Mouse (Mus musculus): ENCODE data around the gene Akp3. TPM values are rescaled to one million over a fixed set of nuclear protein-coding genes. Genes with fewer than 3 reads are reported as not detected.
A peak's percentile ranks its signal among the peaks of the same experiment; 100 is the strongest.

Akp3 gene
- polyA plus RNA-seq, 1 experiment from 2014 or later = not detected

DNA sequence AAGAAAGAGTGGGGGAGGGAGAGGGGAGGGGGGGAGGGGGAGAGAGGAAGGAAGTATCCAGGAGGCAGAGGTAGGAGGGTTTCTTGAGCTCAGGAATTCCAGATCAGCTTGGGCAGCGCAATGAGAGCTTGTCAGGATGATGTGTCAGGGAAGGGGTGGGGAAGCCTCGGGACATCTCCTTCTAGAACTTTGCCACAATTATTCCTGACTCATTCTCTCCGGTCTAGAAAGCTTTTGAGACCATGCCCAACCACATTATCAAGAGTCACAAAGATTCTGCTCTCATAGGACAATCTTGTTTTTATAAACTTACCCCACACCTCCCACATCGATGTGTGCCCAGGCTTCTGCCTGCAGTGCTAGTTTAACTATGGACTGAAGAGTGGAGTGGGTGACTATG is 7.0 kb downstream of the Akp3 start:
- Histone ChIP-seq H3K27ac (replicated peaks in 1 of 2; ENCODE audit: control insufficient read depth in 1 of 2, insufficient read depth in 1 of 2, low read depth in 2 of 2, low read length in 2 of 2) (no peak overlapping the region), H3K4me3 (ENCODE audit: control insufficient read depth in 1 of 2, insufficient read depth in 1 of 2, low read depth in 1 of 2, low read length in 2 of 2) (no peak overlapping the region), H3K9ac (ENCODE audit: low read length) (no peak overlapping the region), H3K4me1 (ENCODE audit: control insufficient read depth in 2 of 2, insufficient read depth in 2 of 2, low read length in 2 of 2) (peaks cover 0 to 4% of the 10 kb centered on the region in 2 experiments; a peak in 1 of 4 replicates), H3K27me3 (ENCODE audit: control insufficient read depth, insufficient read depth, low read length) (peaks cover 28% of the 10 kb centered on the region), H3K9me3 (ENCODE audit: control insufficient read depth, low read length) (no peaks in the 10 kb centered on the region), H3K36me3 (ENCODE audit: control insufficient read depth, insufficient read depth, low read length) (no peaks in the 10 kb centered on the region), H3K4me2 (ENCODE audit: low read length) (no peak overlapping the region)
- 69% methylated on average over 4 of the region's 4 CpGs for WGBS
- ATAC-seq (ENCODE audit: insufficient number of reproducible peaks, insufficient read depth, low FRiP score, low read depth) = no peak

DNA sequence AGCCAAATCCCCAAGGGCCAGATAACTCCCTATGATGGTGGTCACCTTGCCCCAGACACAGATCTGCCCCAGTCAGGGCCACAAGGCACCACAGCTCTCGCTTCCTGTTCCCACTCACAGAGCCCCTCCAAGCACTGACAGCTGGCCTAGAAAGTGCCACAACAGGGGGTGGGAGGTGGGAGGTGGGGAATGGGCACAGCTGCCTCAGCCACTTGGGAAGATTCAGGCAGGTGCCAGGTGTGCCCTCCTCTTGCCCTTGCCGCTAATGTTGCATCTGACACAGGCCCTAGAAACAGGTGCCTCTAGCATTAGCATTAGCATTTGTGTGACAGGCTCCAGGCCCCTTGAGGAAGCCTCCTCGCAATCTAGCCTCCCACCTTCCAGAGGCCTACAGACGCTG is 16.8 kb downstream of the Akp3 start:
- Histone ChIP-seq H3K4me1 (ENCODE audit: control insufficient read depth in 2 of 2, insufficient read depth in 2 of 2, low read length in 2 of 2) (no peaks in the 10 kb centered on the region), H3K36me3 (ENCODE audit: control insufficient read depth, insufficient read depth, low read length) (no peaks in the 10 kb centered on the region), H3K9me3 (ENCODE audit: control insufficient read depth, low read length) (no peaks in the 10 kb centered on the region), H3K27ac (replicated peaks in 1 of 2; ENCODE audit: control insufficient read depth in 1 of 2, insufficient read depth in 1 of 2, low read depth in 2 of 2, low read length in 2 of 2) (no peak overlapping the region), H3K4me3 (ENCODE audit: control insufficient read depth in 1 of 2, insufficient read depth in 1 of 2, low read depth in 1 of 2, low read length in 2 of 2) (no peak overlapping the region), H3K9ac (ENCODE audit: low read length) (no peak overlapping the region), H3K27me3 (ENCODE audit: control insufficient read depth, insufficient read depth, low read length) (0 out of 2 replicates have a peak, but pooled peaks cover 10% of the 10 kb centered on the region), H3K4me2 (ENCODE audit: low read length) (no peak overlapping the region)
- no peak for ATAC-seq (ENCODE audit: insufficient number of reproducible peaks, insufficient read depth, low FRiP score, low read depth)
- 83% methylated on average over 4 of the region's 4 CpGs for WGBS

DNA sequence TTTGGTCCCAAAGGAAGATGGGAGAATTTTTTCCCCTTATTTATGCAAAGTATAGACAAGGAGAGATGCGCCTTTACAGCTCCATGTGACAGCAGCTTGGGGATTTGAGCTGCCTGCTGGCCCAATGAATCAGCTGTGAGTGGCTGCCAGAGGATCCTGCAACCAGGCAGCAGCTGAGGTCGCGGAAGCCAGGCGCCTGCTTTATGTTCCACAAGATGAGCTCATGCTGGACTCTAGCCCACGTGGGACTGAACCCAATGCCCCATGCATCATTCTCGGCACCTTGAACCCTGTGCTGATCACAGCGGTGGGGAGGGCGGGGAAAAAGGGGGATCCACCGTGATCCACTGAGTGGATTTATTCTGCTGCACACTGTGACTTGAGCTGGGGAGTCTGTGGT is 17.7 kb downstream of the Akp3 start:
- peaks cover 16% of the 10 kb centered on the region; the same call in 1 of the 2 replicates for H3K27me3 ChIP-seq (ENCODE audit: control insufficient read depth, insufficient read depth, low read length)
- H3K4me2 ChIP-seq (ENCODE audit: low read length) = no peak overlapping the region
- H3K9me3 ChIP-seq (ENCODE audit: control insufficient read depth, low read length) = no peaks in the 10 kb centered on the region
- no peak overlapping the region for H3K27ac ChIP-seq (replicated peaks in 1 of 2; ENCODE audit: control insufficient read depth in 1 of 2, insufficient read depth in 1 of 2, low read depth in 2 of 2, low read length in 2 of 2)
- H3K9ac ChIP-seq (ENCODE audit: low read length) = no peak overlapping the region
- no peaks in the 10 kb centered on the region for H3K36me3 ChIP-seq (ENCODE audit: control insufficient read depth, insufficient read depth, low read length)
- 69% methylated on average over 9 of the region's 9 CpGs for WGBS
- no peak for ATAC-seq (ENCODE audit: insufficient number of reproducible peaks, insufficient read depth, low FRiP score, low read depth)
- no peak overlapping the region for H3K4me3 ChIP-seq (ENCODE audit: control insufficient read depth in 1 of 2, insufficient read depth in 1 of 2, low read depth in 1 of 2, low read length in 2 of 2)
- no peaks in the 10 kb centered on the region for H3K4me1 ChIP-seq (ENCODE audit: control insufficient read depth in 2 of 2, insufficient read depth in 2 of 2, low read length in 2 of 2)

DNA sequence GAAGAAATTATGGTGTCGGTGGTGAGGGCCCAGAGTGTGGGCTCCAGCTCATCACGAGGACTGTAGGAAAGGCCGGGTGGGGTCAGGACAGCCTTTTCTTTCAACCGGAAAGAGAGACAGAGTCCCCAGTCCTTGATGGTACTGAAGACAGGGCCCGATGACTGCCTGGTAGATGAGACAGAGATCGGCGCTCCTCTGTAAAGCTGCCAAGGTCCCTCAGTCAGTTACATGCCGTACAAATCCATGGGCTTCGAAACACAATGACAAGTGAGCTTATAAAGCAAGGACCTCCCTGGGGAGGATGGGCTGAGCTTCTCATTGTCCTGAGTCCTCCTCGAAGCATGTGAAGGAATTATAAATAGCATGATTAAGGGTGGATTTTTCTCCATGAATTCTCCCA is 18.4 kb downstream of the Akp3 start:
- H3K4me3 ChIP-seq (ENCODE audit: control insufficient read depth in 1 of 2, insufficient read depth in 1 of 2, low read depth in 1 of 2, low read length in 2 of 2) = no peak overlapping the region
- WGBS = 78% methylated on average over 10 of the region's 10 CpGs
- H3K9me3 ChIP-seq (ENCODE audit: control insufficient read depth, low read length) = no peaks in the 10 kb centered on the region
- no peak for ATAC-seq (ENCODE audit: insufficient number of reproducible peaks, insufficient read depth, low FRiP score, low read depth)
- H3K27ac ChIP-seq (replicated peaks in 1 of 2; ENCODE audit: control insufficient read depth in 1 of 2, insufficient read depth in 1 of 2, low read depth in 2 of 2, low read length in 2 of 2) = no peak overlapping the region
- no peaks in the 10 kb centered on the region for H3K4me1 ChIP-seq (ENCODE audit: control insufficient read depth in 2 of 2, insufficient read depth in 2 of 2, low read length in 2 of 2)
- no peaks in the 10 kb centered on the region for H3K36me3 ChIP-seq (ENCODE audit: control insufficient read depth, insufficient read depth, low read length)
- no peak overlapping the region for H3K4me2 ChIP-seq (ENCODE audit: low read length)
- peaks cover 21% of the 10 kb centered on the region for H3K27me3 ChIP-seq (ENCODE audit: control insufficient read depth, insufficient read depth, low read length)
- H3K9ac ChIP-seq (ENCODE audit: low read length) = no peak overlapping the region

DNA sequence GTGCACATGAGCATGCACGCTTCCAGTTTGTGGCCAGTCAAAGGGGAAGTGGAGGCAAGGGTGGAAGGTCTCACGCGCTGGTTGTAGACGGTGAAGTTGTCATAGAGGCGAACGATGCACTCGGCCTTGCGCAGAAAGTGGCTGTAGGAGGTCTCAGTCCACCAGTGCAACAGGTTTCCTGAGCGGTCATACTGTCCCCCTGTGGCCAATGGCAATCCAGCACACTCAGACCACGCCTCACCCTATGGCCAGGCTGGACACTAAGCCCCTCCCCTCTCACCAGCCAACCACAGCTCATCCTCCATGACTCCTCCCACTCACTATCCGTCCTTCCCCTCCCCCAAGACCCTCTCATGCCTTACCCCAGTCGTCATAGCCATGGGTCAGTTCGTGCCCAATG is 24.6 kb downstream of the Akp3 start:
- H3K4me3 ChIP-seq (ENCODE audit: control insufficient read depth in 1 of 2, insufficient read depth in 1 of 2, low read depth in 1 of 2, low read length in 2 of 2) = no peak overlapping the region
- H3K27me3 ChIP-seq (ENCODE audit: control insufficient read depth, insufficient read depth, low read length) = peaks cover 77% of the 10 kb centered on the region
- H3K4me1 ChIP-seq (ENCODE audit: control insufficient read depth in 2 of 2, insufficient read depth in 2 of 2, low read length in 2 of 2) = 0 out of 4 replicates have a peak, but pooled peaks cover 0 to 1% of the 10 kb centered on the region in 2 experiments
- H3K9me3 ChIP-seq (ENCODE audit: control insufficient read depth, low read length) = no peaks in the 10 kb centered on the region
- H3K36me3 ChIP-seq (ENCODE audit: control insufficient read depth, insufficient read depth, low read length) = no peaks in the 10 kb centered on the region
- no peak overlapping the region for H3K4me2 ChIP-seq (ENCODE audit: low read length)
- ATAC-seq (ENCODE audit: insufficient number of reproducible peaks, insufficient read depth, low FRiP score, low read depth) = no peak
- H3K9ac ChIP-seq (ENCODE audit: low read length) = no peak overlapping the region
- WGBS = 34% methylated on average over 13 of the region's 13 CpGs
- no peak overlapping the region for H3K27ac ChIP-seq (replicated peaks in 1 of 2; ENCODE audit: control insufficient read depth in 1 of 2, insufficient read depth in 1 of 2, low read depth in 2 of 2, low read length in 2 of 2)

DNA sequence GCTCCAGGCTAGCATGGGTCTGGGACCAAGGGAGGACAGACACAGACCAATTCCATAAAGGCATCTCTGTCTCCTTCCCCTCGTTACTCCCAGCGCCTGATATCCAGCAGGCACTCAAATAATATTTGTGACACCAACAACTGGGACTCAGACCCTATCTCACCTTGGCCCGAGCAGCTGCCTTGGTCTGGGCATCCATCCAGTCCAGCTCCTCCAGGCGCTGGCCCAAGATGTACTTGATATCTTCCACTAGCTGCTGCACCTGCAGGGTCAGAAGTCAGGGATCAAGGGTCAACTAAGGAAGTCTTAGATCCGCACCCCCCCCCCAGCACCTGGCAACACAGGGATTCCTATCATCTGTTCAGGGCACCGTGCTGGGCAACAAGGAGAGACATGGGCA is 26.5 kb downstream of the Akp3 start:
- no peak overlapping the region for H3K27ac ChIP-seq (replicated peaks in 1 of 2; ENCODE audit: control insufficient read depth in 1 of 2, insufficient read depth in 1 of 2, low read depth in 2 of 2, low read length in 2 of 2)
- H3K9me3 ChIP-seq (ENCODE audit: control insufficient read depth, low read length) = no peaks in the 10 kb centered on the region
- no peaks in the 10 kb centered on the region for H3K36me3 ChIP-seq (ENCODE audit: control insufficient read depth, insufficient read depth, low read length)
- WGBS = 74% methylated on average over 6 of the region's 6 CpGs
- H3K4me2 ChIP-seq (ENCODE audit: low read length) = no peak overlapping the region
- H3K27me3 ChIP-seq (ENCODE audit: control insufficient read depth, insufficient read depth, low read length) = peaks cover 87% of the 10 kb centered on the region
- ATAC-seq (ENCODE audit: insufficient number of reproducible peaks, insufficient read depth, low FRiP score, low read depth) = no peak
- H3K4me1 ChIP-seq (ENCODE audit: control insufficient read depth in 2 of 2, insufficient read depth in 2 of 2, low read length in 2 of 2) = 0 out of 4 replicates have a peak, but pooled peaks cover 0 to 5% of the 10 kb centered on the region in 2 experiments
- no peak overlapping the region for H3K4me3 ChIP-seq (ENCODE audit: control insufficient read depth in 1 of 2, insufficient read depth in 1 of 2, low read depth in 1 of 2, low read length in 2 of 2)
- no peak overlapping the region for H3K9ac ChIP-seq (ENCODE audit: low read length)

DNA sequence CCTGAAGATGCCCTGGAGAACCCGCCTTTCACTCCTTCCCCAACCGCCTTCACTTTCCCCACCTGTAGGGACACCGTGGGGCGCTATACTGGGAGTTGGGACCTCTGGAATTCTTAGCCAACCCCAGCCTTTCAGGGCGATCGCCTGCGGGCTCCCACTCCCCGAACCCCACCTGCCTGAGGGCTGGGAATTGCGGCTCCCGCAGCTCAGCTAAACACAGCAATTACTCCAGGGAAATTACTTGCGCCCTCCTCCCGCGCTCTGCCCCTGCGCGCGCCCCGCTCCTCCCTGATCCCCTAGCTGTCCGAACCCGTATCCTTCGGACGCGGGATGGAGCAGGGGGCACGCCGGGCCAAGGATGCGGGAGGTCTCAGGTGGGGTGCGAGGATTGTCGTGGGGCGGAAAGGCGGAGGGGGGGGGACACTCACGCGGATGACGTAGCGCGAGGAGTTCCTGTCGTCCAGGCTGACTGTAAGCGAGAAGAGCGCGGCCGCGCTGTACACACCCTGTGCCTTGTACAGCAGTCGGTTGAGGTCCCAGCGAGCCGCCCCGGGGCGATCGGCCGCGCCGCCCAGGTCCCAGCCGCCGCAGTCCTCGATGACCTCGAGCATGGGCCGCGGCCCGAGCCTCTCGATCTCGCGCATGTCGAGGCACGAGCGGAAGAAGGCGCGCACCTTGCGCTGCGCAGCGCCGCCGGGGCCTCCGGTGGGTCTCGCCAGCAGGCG is 29.2 kb downstream of the Akp3 start:
- Histone ChIP-seq H3K9ac (ENCODE audit: low read length) (no peak overlapping the region), H3K27me3 (ENCODE audit: control insufficient read depth, insufficient read depth, low read length) (peaks cover 97% of the 10 kb centered on the region), H3K9me3 (ENCODE audit: control insufficient read depth, low read length) (no peaks in the 10 kb centered on the region), H3K4me3 (ENCODE audit: control insufficient read depth in 1 of 2, insufficient read depth in 1 of 2, low read depth in 1 of 2, low read length in 2 of 2) (peak overlapping the region; percentile 27 to 32), H3K36me3 (ENCODE audit: control insufficient read depth, insufficient read depth, low read length) (no peaks in the 10 kb centered on the region), H3K4me2 (ENCODE audit: low read length) (peak overlapping the region; percentile 56), H3K4me1 (ENCODE audit: control insufficient read depth in 2 of 2, insufficient read depth in 2 of 2, low read length in 2 of 2) (0 out of 4 replicates have a peak, but pooled peaks cover 0 to 5% of the 10 kb centered on the region in 2 experiments), H3K27ac (replicated peaks in 1 of 2; ENCODE audit: control insufficient read depth in 1 of 2, insufficient read depth in 1 of 2, low read depth in 2 of 2, low read length in 2 of 2) (no peak overlapping the region)
- 2% methylated on average over 72 of the region's 72 CpGs for WGBS
- ATAC-seq (ENCODE audit: insufficient number of reproducible peaks, insufficient read depth, low FRiP score, low read depth) = no peak
